Mouse (Mus musculus) midbrain, embryonic 16.5 days (tissue): Measurements from ENCODE around the gene Ptpn1. TPM values are rescaled to one million over a fixed set of nuclear protein-coding genes. Genes with fewer than 3 reads are reported as not detected.

Source experiments
- ATAC-seq: fragments of 200-750 bp; cut with Nextera tagmentation; 2 replicates; pipeline ENCODE4 v1.8.0; 2017; ENCODE audit warnings: moderate TSS enrichment
- H3K27ac ChIP-seq: fragments of 300-500 bp; sonication (generic); 2 replicates; pipeline ENCODE4 v1.5.1; 2014; ENCODE audit warnings: mild to moderate bottlenecking, low read length, mixed read lengths
- H3K27me3 ChIP-seq: fragments of 300-500 bp; sonication (generic); 2 replicates; pipeline ENCODE4 v1.6.1; 2014; ENCODE audit warnings: low read depth, low read length, mixed read lengths; ENCODE audit not compliant: control insufficient read depth, insufficient read depth
- H3K36me3 ChIP-seq: fragments of 300-500 bp; sonication (generic); 2 replicates; pipeline ENCODE4 v1.6.1; 2014; ENCODE audit warnings: mild to moderate bottlenecking, low read length, moderate library complexity, mixed read lengths; ENCODE audit not compliant: control insufficient read depth, insufficient read depth
- H3K4me1 ChIP-seq: fragments of 300-500 bp; sonication (generic); 2 replicates; pipeline ENCODE4 v1.6.1; 2014; ENCODE audit warnings: mild to moderate bottlenecking, low read length, mixed read lengths; ENCODE audit not compliant: control insufficient read depth, insufficient read depth
- H3K4me2 ChIP-seq: fragments of 300-500 bp; sonication (generic); 2 replicates; pipeline ENCODE4 v1.6.1; 2014; ENCODE audit warnings: mild to moderate bottlenecking, low read length, mixed read lengths
- H3K4me3 ChIP-seq: fragments of 300-500 bp; sonication (generic); 2 replicates; pipeline ENCODE4 v1.5.1; 2014; ENCODE audit warnings: low read depth, mild to moderate bottlenecking, low read length, moderate library complexity, mixed read lengths
- H3K9ac ChIP-seq: fragments of 300-500 bp; sonication (generic); 2 replicates; pipeline ENCODE4 v1.6.1; 2014; ENCODE audit warnings: low read depth, low read length, mixed read lengths
- H3K9me3 ChIP-seq: fragments of 300-500 bp; sonication (generic); replicated peaks from 2 replicates; pipeline ENCODE4 v1.6.1; 2014; ENCODE audit warnings: mild to moderate bottlenecking, low read length, mixed read lengths; ENCODE audit not compliant: control insufficient read depth, poor library complexity, severe bottlenecking
- WGBS: fragments of 180-500 bp; shearing (Covaris S2); extraction: QIAGEN DNeasy Blood & Tissue Kit; methylation state at CpG from one replicate; pipeline ENCODE4 v1.1.7; 2014; 5-methylcytosine and 5-hydroxymethylcytosine counted together
- polyA plus RNA-seq: library from polyadenylated mRNA; unstranded; fragments of >200 nt; fragmentation: Nextera tagmentation; extraction: Ambion mirVana; gene quantifications from 2 replicates; pipeline ENCODE4 v1.2.1, GENCODE M21; 2015

Ptpn1 gene
- polyA plus RNA-seq, 1 experiment from 2014 or later = 79.8 TPM

DNA sequence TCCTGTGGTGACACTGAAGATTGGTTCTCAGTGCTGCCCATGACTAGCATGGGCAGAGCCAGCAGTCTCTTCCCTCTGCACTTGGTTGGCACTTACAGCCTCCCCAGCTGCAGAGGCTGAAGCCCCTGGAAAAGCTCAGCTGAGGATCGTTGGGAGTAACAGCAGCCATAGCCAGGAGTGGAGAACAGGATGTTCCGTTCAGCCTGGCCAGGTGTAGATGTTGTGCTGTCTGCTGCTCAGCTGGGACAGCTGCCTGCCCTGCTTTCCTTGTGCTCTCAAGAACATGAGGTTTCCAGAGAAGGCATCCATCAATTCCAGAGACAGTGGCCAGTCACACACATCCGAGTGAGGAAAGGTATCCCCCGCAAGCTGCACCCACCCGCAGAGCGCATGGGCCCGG is 36.6 kb downstream of the Ptpn1 start:
- no peaks in the 10 kb centered on the region for H3K27me3 ChIP-seq
- no peak overlapping the region for H3K27ac ChIP-seq
- H3K4me2 ChIP-seq = no peak overlapping the region
- WGBS = 97% methylated on average over 7 of the region's 7 CpGs
- no peaks in the 10 kb centered on the region for H3K9me3 ChIP-seq
- no peak overlapping the region for H3K4me3 ChIP-seq
- no peak overlapping the region for H3K9ac ChIP-seq
- H3K36me3 ChIP-seq = peaks cover 28% of the 10 kb centered on the region
- no peak for ATAC-seq
- H3K4me1 ChIP-seq = no peaks in the 10 kb centered on the region

DNA sequence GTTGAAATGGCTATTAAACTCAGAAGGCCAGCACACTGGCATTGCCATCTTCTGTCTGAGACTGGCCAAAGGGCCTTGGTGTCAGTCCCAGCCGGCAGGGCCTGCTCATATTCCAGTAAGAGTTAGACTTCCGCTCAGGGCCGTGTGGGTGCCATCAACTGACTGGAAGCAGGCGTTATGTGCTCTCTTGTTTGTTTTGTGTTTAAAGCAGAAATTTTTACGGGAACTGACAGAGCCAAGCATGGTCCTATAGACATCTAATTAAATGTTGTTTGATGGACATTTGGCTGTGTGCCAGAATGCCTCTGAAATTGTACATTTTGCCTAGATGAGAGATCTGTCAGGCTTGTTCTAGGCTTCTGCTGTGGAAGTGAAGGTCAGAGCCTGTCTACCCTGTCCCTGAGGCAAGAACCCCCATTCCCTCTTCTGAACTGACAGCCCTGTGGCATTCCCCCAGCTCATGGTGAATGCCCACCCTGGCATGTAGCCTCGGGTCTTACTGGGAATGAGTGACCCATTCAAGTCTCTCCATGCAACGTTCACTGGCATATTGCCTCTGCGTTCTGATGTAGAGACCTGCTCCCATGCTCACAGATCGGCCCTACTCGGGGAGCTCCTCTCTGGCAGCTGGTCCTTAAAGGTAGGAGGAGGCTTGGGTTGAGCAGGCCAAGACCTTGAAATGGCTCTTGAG is 38.1 kb downstream of the Ptpn1 start:
- Histone ChIP-seq H3K9ac (no peak overlapping the region), H3K4me1 (no peaks in the 10 kb centered on the region), H3K4me3 (no peak overlapping the region), H3K36me3 (peaks cover 40% of the 10 kb centered on the region), H3K27me3 (no peaks in the 10 kb centered on the region), H3K9me3 (no peaks in the 10 kb centered on the region), H3K27ac (no peak overlapping the region), H3K4me2 (no peak overlapping the region)
- WGBS = 82% methylated on average over 10 of the region's 10 CpGs
- ATAC-seq = no peak

- H3K4me3 ChIP-seq = no peak overlapping the region
- no peak for ATAC-seq
- 81% methylated on average over 5 of the region's 5 CpGs for WGBS
- H3K9ac ChIP-seq = no peak overlapping the region
- H3K27me3 ChIP-seq = no peaks in the 10 kb centered on the region
- H3K9me3 ChIP-seq = no peaks in the 10 kb centered on the region
- H3K36me3 ChIP-seq = peaks cover 43% of the 10 kb centered on the region
- no peaks in the 10 kb centered on the region for H3K4me1 ChIP-seq
- H3K4me2 ChIP-seq = no peak overlapping the region
- H3K27ac ChIP-seq = no peak overlapping the region
Measured at GRCm38 (mm10) chr2:167972146-167972545, 40.3 kb downstream of the Ptpn1 start.

DNA sequence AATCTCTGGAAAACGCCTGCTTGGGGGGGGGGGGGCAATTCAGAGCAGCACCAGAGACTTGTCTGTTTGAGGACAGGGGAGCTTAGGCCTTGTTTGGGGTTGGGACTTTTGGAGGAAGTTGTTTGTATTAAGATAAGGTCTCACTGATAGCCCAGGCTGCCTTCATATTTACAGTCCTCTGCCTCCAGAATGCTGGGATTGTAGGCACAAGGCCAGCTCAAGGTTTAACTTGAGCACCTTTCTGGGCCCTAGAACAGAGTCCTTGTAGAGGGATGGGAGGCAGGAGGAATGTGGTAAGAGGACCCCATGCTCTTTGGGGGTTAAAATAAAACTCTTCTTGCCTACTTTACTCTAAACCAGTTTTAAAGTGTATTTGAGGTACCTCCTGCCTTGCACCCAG is 41.0 kb downstream of the Ptpn1 start:
- Histone ChIP-seq H3K4me1 (no peaks in the 10 kb centered on the region), H3K4me3 (no peak overlapping the region), H3K9me3 (no peaks in the 10 kb centered on the region), H3K9ac (no peak overlapping the region), H3K27ac (no peak overlapping the region), H3K36me3 (peaks cover 44% of the 10 kb centered on the region), H3K4me2 (no peak overlapping the region), H3K27me3 (no peaks in the 10 kb centered on the region)
- no peak for ATAC-seq
- 61% methylated on average over 1 of the region's 1 CpGs for WGBS

DNA sequence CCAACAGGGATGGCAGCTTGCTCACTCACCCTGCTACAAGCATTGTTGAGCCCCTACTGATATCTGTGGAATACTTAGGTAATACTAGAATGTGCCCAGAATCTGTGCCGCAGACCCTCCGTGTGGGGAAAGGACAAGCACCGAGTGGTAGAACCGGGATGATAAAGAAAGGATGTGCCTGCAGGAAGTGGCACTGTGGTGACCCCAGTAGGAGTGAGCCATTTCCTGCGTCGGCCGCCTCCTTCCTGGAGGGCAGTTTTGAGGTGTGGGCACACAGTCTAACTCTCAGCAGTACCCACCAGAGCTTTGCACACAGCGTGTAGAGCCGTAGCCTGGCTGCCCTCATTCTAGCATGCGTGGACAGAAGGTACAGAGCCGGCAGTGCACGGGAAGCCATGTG is 43.9 kb downstream of the Ptpn1 start:
- no peaks in the 10 kb centered on the region for H3K4me1 ChIP-seq
- H3K9me3 ChIP-seq = no peaks in the 10 kb centered on the region
- H3K4me2 ChIP-seq = no peak overlapping the region
- no peak overlapping the region for H3K9ac ChIP-seq
- H3K36me3 ChIP-seq = peaks cover 49% of the 10 kb centered on the region
- no peak for ATAC-seq
- H3K4me3 ChIP-seq = no peak overlapping the region
- H3K27ac ChIP-seq = no peak overlapping the region
- WGBS = 95% methylated on average over 12 of the region's 12 CpGs
- no peaks in the 10 kb centered on the region for H3K27me3 ChIP-seq

DNA sequence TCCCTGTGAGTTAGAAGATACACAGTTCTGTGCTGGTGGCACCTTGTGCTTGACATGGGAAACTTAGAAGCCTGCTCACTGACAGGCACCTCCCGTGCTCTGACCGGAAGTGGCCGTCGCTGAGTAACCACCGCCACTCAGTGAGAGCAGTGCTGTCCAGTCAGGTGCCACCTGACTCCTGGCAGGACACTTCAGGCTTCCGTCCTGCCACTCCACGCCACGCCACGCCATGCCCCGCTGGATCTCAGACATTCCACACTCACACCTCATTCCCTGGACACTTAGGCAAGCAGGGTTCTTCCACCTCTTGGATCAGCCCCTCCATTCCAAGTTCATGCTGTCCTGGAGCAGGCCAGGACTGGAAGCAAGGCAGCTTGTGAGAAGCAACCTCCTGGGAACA is 46.4 kb downstream of the Ptpn1 start:
- Histone ChIP-seq H3K4me3 (no peak overlapping the region), H3K4me1 (no peaks in the 10 kb centered on the region), H3K4me2 (no peak overlapping the region), H3K9ac (no peak overlapping the region), H3K27ac (no peak overlapping the region), H3K36me3 (peaks cover 41% of the 10 kb centered on the region), H3K9me3 (no peaks in the 10 kb centered on the region), H3K27me3 (no peaks in the 10 kb centered on the region)
- no peak for ATAC-seq
- WGBS = 96% methylated on average over 10 of the region's 10 CpGs

- 90% methylated on average over 10 of the region's 10 CpGs for WGBS
- no peaks in the 10 kb centered on the region for H3K9me3 ChIP-seq
- no peak for ATAC-seq
- no peaks in the 10 kb centered on the region for H3K27me3 ChIP-seq
- no peak overlapping the region for H3K27ac ChIP-seq
- no peaks in the 10 kb centered on the region for H3K4me1 ChIP-seq
- no peak overlapping the region for H3K4me3 ChIP-seq
- no peak overlapping the region for H3K9ac ChIP-seq
- peaks cover 26% of the 10 kb centered on the region for H3K36me3 ChIP-seq
- H3K4me2 ChIP-seq = no peak overlapping the region
Measured at GRCm38 (mm10) chr2:167980391-167980790, 48.5 kb downstream of the Ptpn1 start.

DNA sequence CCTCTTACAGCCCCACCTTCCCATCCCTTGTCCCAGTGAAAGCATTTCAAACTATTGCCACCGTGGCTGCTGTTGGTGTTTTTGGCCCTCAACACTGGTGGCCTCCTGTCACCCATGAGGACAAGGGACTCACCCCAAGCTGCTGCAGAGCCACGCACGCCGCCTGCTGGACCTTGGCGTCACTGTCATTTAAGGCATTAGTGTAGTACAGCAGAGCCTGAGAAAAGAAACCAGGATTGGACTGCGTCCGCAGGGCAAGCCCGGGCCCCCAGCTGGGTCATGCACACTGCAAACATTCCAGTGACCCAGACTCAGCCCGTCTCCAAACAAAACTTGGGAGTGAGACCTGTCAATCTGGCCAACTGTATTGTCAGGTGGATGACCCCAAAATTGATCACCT is 50.8 kb downstream of the Ptpn1 start:
- Histone ChIP-seq H3K4me1 (no peaks in the 10 kb centered on the region), H3K27ac (no peak overlapping the region), H3K4me2 (no peak overlapping the region), H3K27me3 (no peaks in the 10 kb centered on the region), H3K36me3 (peaks cover 8% of the 10 kb centered on the region), H3K9ac (no peak overlapping the region), H3K4me3 (no peak overlapping the region), H3K9me3 (no peaks in the 10 kb centered on the region)
- WGBS = 55% methylated on average over 9 of the region's 9 CpGs
- no peak for ATAC-seq

DNA sequence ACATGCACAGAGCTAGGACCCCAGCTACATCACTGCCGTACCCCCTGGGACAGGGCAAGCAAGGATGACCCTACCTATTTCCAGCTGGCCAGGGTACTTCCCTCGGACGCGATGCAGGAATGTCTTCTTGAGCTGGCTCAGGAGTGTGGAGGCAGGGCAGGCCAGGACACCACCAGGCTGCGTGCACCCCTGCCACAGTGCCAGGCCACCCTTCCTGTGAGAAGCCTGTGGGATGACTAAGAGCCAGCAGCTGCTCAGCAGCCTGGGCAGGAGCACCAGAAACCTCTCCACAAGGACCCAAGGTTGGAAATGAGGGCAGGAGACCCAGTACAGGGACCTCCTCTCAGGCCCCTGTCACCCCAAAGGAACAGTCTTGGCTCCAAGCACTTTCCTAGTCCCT is 52.5 kb downstream of the Ptpn1 start:
- H3K9me3 ChIP-seq = no peaks in the 10 kb centered on the region
- H3K4me1 ChIP-seq = no peaks in the 10 kb centered on the region
- H3K9ac ChIP-seq = no peak overlapping the region
- H3K4me3 ChIP-seq = no peak overlapping the region
- H3K27me3 ChIP-seq = no peaks in the 10 kb centered on the region
- 90% methylated on average over 5 of the region's 5 CpGs for WGBS
- ATAC-seq = no peak
- H3K27ac ChIP-seq = no peak overlapping the region
- no peak overlapping the region for H3K4me2 ChIP-seq
- H3K36me3 ChIP-seq = no peaks in the 10 kb centered on the region
